Mouse (Mus musculus): ENCODE data around the gene Aatf.

GRCm38 (mm10) chr11:84549258-84549791 is 36.0 kb upstream of the Aatf start:
- TF ChIP-seq CTCF (IDR thresholded peaks at IDR 0.05; ENCODE audit: borderline replicate concordance, insufficient read depth, low read depth, low read length): no peak
- TF ChIP-seq POLR2A (IDR thresholded peaks at IDR 0.05; ENCODE audit: borderline replicate concordance, insufficient read depth, low read length): no peak

Measured in cerebellum, adult 2 months (tissue).